Mouse (Mus musculus) forebrain, embryonic 11.5 days (tissue): ENCODE measurements around the gene Olfr622. TPM values are rescaled to one million over a fixed set of nuclear protein-coding genes. Genes with fewer than 3 reads are reported as not detected.

ENCODE experiments used
- ATAC-seq: fragments of 200-750 bp; cut with Nextera tagmentation; replicated peaks from 2 replicates; pipeline ENCODE4 v1.8.0; 2017; ENCODE audit warnings: moderate TSS enrichment; ENCODE audit not compliant: low FRiP score
- DNase-seq: peaks from one replicate; pipeline ENCODE4 v3.0.0-alpha.2; 2017; ENCODE audit warnings: low spot score
- H3K27ac ChIP-seq: fragments of 300-500 bp; sonication (generic); 2 replicates; pipeline ENCODE4 v1.5.1; 2014; ENCODE audit warnings: low read depth, low read length
- H3K27me3 ChIP-seq: fragments of 300-500 bp; sonication (generic); 2 replicates; pipeline ENCODE4 v1.6.1; 2014; ENCODE audit warnings: mild to moderate bottlenecking, low read length, mixed read lengths; ENCODE audit not compliant: control insufficient read depth, insufficient read depth
- H3K36me3 ChIP-seq: fragments of 300-500 bp; sonication (generic); 2 replicates; pipeline ENCODE4 v1.6.1; 2014; ENCODE audit warnings: mild to moderate bottlenecking, low read length, moderate library complexity, mixed read lengths; ENCODE audit not compliant: control insufficient read depth, insufficient read depth
- H3K4me1 ChIP-seq: fragments of 300-500 bp; sonication (generic); replicated peaks from 2 replicates; pipeline ENCODE4 v1.6.1; 2014; ENCODE audit warnings: low read length, mixed read lengths; ENCODE audit not compliant: control insufficient read depth, insufficient read depth
- H3K4me2 ChIP-seq: fragments of 300-500 bp; sonication (generic); 2 replicates; pipeline ENCODE4 v1.6.1; 2014; ENCODE audit warnings: low read depth, mild to moderate bottlenecking, low read length, moderate library complexity, mixed read lengths; ENCODE audit not compliant: severe bottlenecking
- H3K4me3 ChIP-seq: fragments of 300-500 bp; sonication (generic); 2 replicates; pipeline ENCODE4 v1.5.1; 2014; ENCODE audit warnings: low read depth, low read length
- H3K9ac ChIP-seq: fragments of 300-500 bp; sonication (generic); 2 replicates; pipeline ENCODE4 v1.6.1; 2014; ENCODE audit warnings: low read length
- H3K9me3 ChIP-seq: fragments of 300-500 bp; sonication (generic); 2 replicates; pipeline ENCODE4 v1.6.1; 2016; ENCODE audit warnings: low read length, mixed read lengths; ENCODE audit not compliant: control insufficient read depth
- WGBS: fragments of 180-500 bp; shearing (Covaris S2); extraction: QIAGEN DNeasy Blood & Tissue Kit; methylation state at CpG from one replicate; pipeline ENCODE4 v1.1.7; 2014; 5-methylcytosine and 5-hydroxymethylcytosine counted together
- polyA plus RNA-seq: library from polyadenylated mRNA; unstranded; fragments of >200 nt; fragmentation: Nextera tagmentation; extraction: Ambion mirVana; gene quantifications from 2 replicates; pipeline ENCODE4 v1.2.1, GENCODE M21; 2014

Gene Olfr622
- polyA plus RNA-seq, 1 experiment from 2014 or later: not detected

- no peak for ATAC-seq
- Histone ChIP-seq H3K27me3 (no peaks in the 10 kb centered on the region), H3K27ac (no peak within 1 kb of the TSS), H3K4me1 (no peaks in the 10 kb centered on the region), H3K9me3 (no peaks in the 10 kb centered on the region), H3K36me3 (no peaks in the 10 kb centered on the region), H3K4me2 (no peak within 1 kb of the TSS), H3K4me3 (no peak within 1 kb of the TSS), H3K9ac (no peak within 1 kb of the TSS)
- WGBS: 64% methylated on average over 2 of the region's 2 CpGs
- DNase-seq: no peak
Observed at GRCm38 (mm10) chr7:103589803-103590202, 52.7 kb downstream of the Olfr622 start, which contains the start of gene Olfr618. Gene Olfr618 (plus strand): TSS chr7:103590103.

Other genes with a start within 250 kb of the Olfr622 start
- not detected in 2 replicates for gene Usp17lc, start 227.6 kb downstream of the Olfr622 start, polyA plus RNA-seq
- not detected in 2 replicates for gene Olfr605, start 197.3 kb downstream of the Olfr622 start, polyA plus RNA-seq
- gene Olfr606, start 193.7 kb downstream of the Olfr622 start, polyA plus RNA-seq: not detected in 2 replicates
- gene Olfr607, start 178.6 kb downstream of the Olfr622 start, polyA plus RNA-seq: not detected in 2 replicates
- not detected in 2 replicates for gene Olfr608, start 172.8 kb downstream of the Olfr622 start, polyA plus RNA-seq
- gene Olfr609, start 144.6 kb downstream of the Olfr622 start, polyA plus RNA-seq: not detected in 2 replicates
- not detected in 2 replicates for gene Olfr610, start 130.6 kb downstream of the Olfr622 start, polyA plus RNA-seq
- not detected in 2 replicates for gene Olfr611, start 121.9 kb downstream of the Olfr622 start, polyA plus RNA-seq
- gene Olfr612, start 100.0 kb downstream of the Olfr622 start, polyA plus RNA-seq: not detected in 2 replicates
- not detected in 2 replicates for gene Olfr613, start 94.6 kb downstream of the Olfr622 start, polyA plus RNA-seq
- not detected in 2 replicates for gene Olfr615, start 86.6 kb downstream of the Olfr622 start, polyA plus RNA-seq
- gene Olfr616, start 73.6 kb downstream of the Olfr622 start, polyA plus RNA-seq: not detected in 2 replicates
- gene Olfr617, start 69.6 kb downstream of the Olfr622 start, polyA plus RNA-seq: not detected in 2 replicates
- not detected in 2 replicates for gene Olfr618, start 52.6 kb downstream of the Olfr622 start, polyA plus RNA-seq
- gene Olfr619, start 42.1 kb downstream of the Olfr622 start, polyA plus RNA-seq: not detected in 2 replicates
- gene Olfr620, start 30.2 kb downstream of the Olfr622 start, polyA plus RNA-seq: not detected in 2 replicates
- not detected in 2 replicates for gene Olfr623, start 21.0 kb upstream of the Olfr622 start, polyA plus RNA-seq
- not detected in 2 replicates for gene Olfr624, start 28.5 kb upstream of the Olfr622 start, polyA plus RNA-seq
- not detected in 2 replicates for gene Olfr625-ps1, start 40.0 kb upstream of the Olfr622 start, polyA plus RNA-seq
- gene Olfr243, start 72.0 kb upstream of the Olfr622 start, polyA plus RNA-seq: not detected in 2 replicates
- not detected in 2 replicates for gene Olfr628, start 87.7 kb upstream of the Olfr622 start, polyA plus RNA-seq
- gene Olfr629, start 102.2 kb upstream of the Olfr622 start, polyA plus RNA-seq: not detected in 2 replicates
- gene Olfr630, start 114.6 kb upstream of the Olfr622 start, polyA plus RNA-seq: not detected in 2 replicates
- gene Olfr69, start 128.9 kb upstream of the Olfr622 start, polyA plus RNA-seq: not detected in 2 replicates
- not detected in 2 replicates for gene Olfr68, start 137.0 kb upstream of the Olfr622 start, polyA plus RNA-seq
- gene Olfr67, start 149.1 kb upstream of the Olfr622 start, polyA plus RNA-seq: not detected in 2 replicates
- 770 and 789 TPM in 2 replicates for gene Hbb-bt, start 171.3 kb upstream of the Olfr622 start, polyA plus RNA-seq
- gene Hbb-bs, start 185.4 kb upstream of the Olfr622 start, polyA plus RNA-seq: 254 and 256 TPM in 2 replicates
- gene Hbb-bh2, start 197.8 kb upstream of the Olfr622 start, polyA plus RNA-seq: not detected in 2 replicates
- 2,356 and 2,804 TPM in 2 replicates for gene Hbb-bh1, start 200.5 kb upstream of the Olfr622 start, polyA plus RNA-seq
- gene Hbb-y, start 210.5 kb upstream of the Olfr622 start, polyA plus RNA-seq: 10,747 and 11,615 TPM in 2 replicates
- not detected in 2 replicates for gene Olfr66, start 243.6 kb upstream of the Olfr622 start, polyA plus RNA-seq